In genomic region chr4:95670559-95670958, GRCm38 (mm10) we compare ENCODE assay signal across 21 mouse cellular contexts.
"Had no signal": no experiment of that assay in that cellular context is flagged by ENCODE, and none has a peak within 500 bp of the region (broad histone marks: within the 10 kb centered on the region; RNA-seq: fewer than 3 reads in every experiment).

No protein-coding gene starts in this region.

- H3K4me2 ChIP-seq: limb, embryonic 13.5 days; liver, embryonic 13.5 days; neural tube, embryonic 12.5 days; neural tube, embryonic 15.5 days had no signal

- H3K27ac ChIP-seq: layer of hippocampus, adult 2 months; limb, embryonic 10.5 days; limb, embryonic 13.5 days; liver, embryonic 13.5 days; neural tube, embryonic 12.5 days; neural tube, embryonic 15.5 days; stomach, postnatal 0 days had no signal

- H3K4me1 ChIP-seq: limb, embryonic 13.5 days; liver, embryonic 13.5 days; neural tube, embryonic 12.5 days; neural tube, embryonic 15.5 days had no signal

- DNase-seq: kidney, adult 18-20 months; kidney, adult 9 months; kidney, postnatal 25 days; layer of hippocampus, adult 9-11 months; liver; liver, embryonic 13.5 days; lung, adult 2 months; lung, postnatal 14 days; lung, postnatal 4 days; right cerebral cortex, adult 18-20 months; right cerebral cortex, postnatal 14 days; right cerebral cortex, postnatal 4 days; thymus, adult 2 months; thymus, postnatal 14 days; thymus, postnatal 4 days had no signal

- H3K4me3 ChIP-seq: layer of hippocampus, adult 2 months; limb, embryonic 10.5 days; limb, embryonic 13.5 days; liver, embryonic 13.5 days; neural tube, embryonic 12.5 days; neural tube, embryonic 15.5 days had no signal

- H3K9ac ChIP-seq: limb, embryonic 13.5 days; liver, embryonic 13.5 days; neural tube, embryonic 12.5 days; neural tube, embryonic 15.5 days had no signal

- H3K27me3 ChIP-seq: limb, embryonic 13.5 days; liver, embryonic 13.5 days; neural tube, embryonic 12.5 days; neural tube, embryonic 15.5 days had no signal

- H3K36me3 ChIP-seq: limb, embryonic 10.5 days; limb, embryonic 13.5 days; liver, embryonic 13.5 days; neural tube, embryonic 12.5 days; neural tube, embryonic 15.5 days had no signal

- H3K9me3 ChIP-seq: limb, embryonic 10.5 days; limb, embryonic 13.5 days; liver, embryonic 13.5 days; neural tube, embryonic 12.5 days; neural tube, embryonic 15.5 days had no signal
